Mouse (Mus musculus) hindbrain, postnatal 0 days (tissue): ENCODE results near the gene Zfp831. TPM values are rescaled to one million over a fixed set of nuclear protein-coding genes. Genes with fewer than 3 reads are reported as not detected.

ENCODE experiments used
- ATAC-seq: fragments of 200-750 bp; cut with Nextera tagmentation; 2 replicates; pipeline ENCODE4 v1.8.0; 2017; ENCODE audit warnings: mild to moderate bottlenecking, moderate TSS enrichment, moderate library complexity
- DNase-seq: peaks from one replicate; pipeline ENCODE4 v3.0.0-alpha.2; 2015; ENCODE audit warnings: low spot score
- H3K27ac ChIP-seq: fragments of 300-500 bp; sonication (generic); 2 replicates; pipeline ENCODE4 v1.5.1; 2014; ENCODE audit warnings: mild to moderate bottlenecking
- H3K27me3 ChIP-seq: fragments of 300-500 bp; sonication (generic); 2 replicates; pipeline ENCODE4 v1.6.1; 2014; ENCODE audit warnings: low read length, mixed read lengths; ENCODE audit not compliant: insufficient read depth
- H3K36me3 ChIP-seq: fragments of 300-500 bp; sonication (generic); 2 replicates; pipeline ENCODE4 v1.6.1; 2014; ENCODE audit warnings: low read length, mixed read lengths; ENCODE audit not compliant: insufficient read depth
- H3K4me1 ChIP-seq: fragments of 300-500 bp; sonication (generic); 2 replicates; pipeline ENCODE4 v1.6.1; 2014; ENCODE audit warnings: antibody characterized with exemption, low read length, mixed read lengths; ENCODE audit not compliant: insufficient read depth
- H3K4me2 ChIP-seq: fragments of 300-500 bp; sonication (generic); 2 replicates; pipeline ENCODE4 v1.6.1; 2014; ENCODE audit warnings: low read depth, mild to moderate bottlenecking, low read length, moderate library complexity, mixed read lengths
- H3K4me3 ChIP-seq: fragments of 300-500 bp; sonication (generic); 2 replicates; pipeline ENCODE4 v1.5.1; 2014; ENCODE audit warnings: low read length
- H3K9ac ChIP-seq: fragments of 300-500 bp; sonication (generic); replicated peaks from 2 replicates; pipeline ENCODE4 v1.6.1; 2014; ENCODE audit warnings: mild to moderate bottlenecking, low read length, moderate library complexity, mixed read lengths
- H3K9me3 ChIP-seq: fragments of 300-500 bp; sonication (generic); 2 replicates; pipeline ENCODE4 v1.6.1; 2016; ENCODE audit warnings: low read length, mixed read lengths
- CTCF ChIP-seq: IDR thresholded peaks from 2 replicates; pipeline ENCODE4 v1.5.1; 2016; ENCODE audit warnings: antibody characterized with exemption, control low read depth, low read depth
- WGBS: fragments of 180-500 bp; shearing (Covaris S2); extraction: QIAGEN DNeasy Blood & Tissue Kit; methylation state at CpG from one replicate; pipeline ENCODE4 v1.1.7; 2014; 5-methylcytosine and 5-hydroxymethylcytosine counted together
- polyA plus RNA-seq: library from polyadenylated mRNA; unstranded; fragments of >200 nt; fragmentation: Nextera tagmentation; extraction: Ambion mirVana; gene quantifications from 2 replicates; pipeline ENCODE4 v1.2.1, GENCODE M21; 2015
- total RNA-seq: library from RNA; depleted of rRNA; stranded (reverse); fragments of >200 nt; gene quantifications from 2 replicates; pipeline ENCODE4 v1.2.3, GENCODE M21; 2014; rRNA removed

Zfp831 gene
- total RNA-seq (0.05 TPM in 1 of 2 replicates, not detected in the other), polyA plus RNA-seq (not detected in 2 replicates)

DNA sequence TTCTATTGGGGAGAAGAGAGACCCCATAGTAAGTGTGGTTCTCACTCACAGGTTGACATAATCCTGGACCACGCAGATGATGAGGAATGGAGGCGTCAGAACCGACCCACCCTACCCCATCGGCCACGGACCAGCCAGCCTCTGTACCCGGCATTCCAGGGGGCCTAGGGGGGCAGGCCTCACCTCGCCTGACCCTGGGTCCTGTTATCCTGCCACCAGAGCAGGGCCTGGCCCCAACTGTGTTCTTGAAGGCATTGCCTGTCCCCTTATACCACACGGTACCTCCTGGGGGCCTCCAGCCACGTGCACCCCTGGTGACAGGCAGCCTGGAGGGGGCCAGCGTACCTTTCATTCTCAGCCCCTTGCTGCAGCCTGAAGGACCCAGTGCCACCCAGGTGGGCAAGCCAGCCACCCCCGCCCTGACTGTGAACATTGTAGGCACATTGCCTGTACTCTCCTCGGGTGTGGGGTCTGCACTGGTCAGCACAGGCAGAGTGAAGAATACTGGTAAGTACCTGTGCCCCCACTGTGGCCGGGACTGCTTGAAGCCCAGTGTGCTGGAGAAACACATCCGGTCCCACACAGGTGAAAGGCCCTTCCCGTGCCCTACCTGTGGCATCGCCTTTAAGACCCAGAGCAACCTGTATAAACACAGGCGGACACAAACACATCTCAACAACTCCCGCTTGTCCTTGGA is at the start of gene Zfp831:
Zfp831 (plus strand) TSS at position 87 of the 697 bp plus-strand sequence.
- no peak within 1 kb of the TSS for H3K27ac ChIP-seq
- no peak within 1 kb of the TSS for H3K4me3 ChIP-seq
- H3K9me3 ChIP-seq, result no peaks in the 10 kb centered on the region
- ATAC-seq (no peak), DNase-seq (no peak)
- H3K9ac ChIP-seq, result no peak within 1 kb of the TSS
- H3K4me2 ChIP-seq, result no peak within 1 kb of the TSS
- H3K4me1 ChIP-seq, result no peaks in the 10 kb centered on the region
- H3K27me3 ChIP-seq, result no peaks in the 10 kb centered on the region
- no peaks in the 10 kb centered on the region for H3K36me3 ChIP-seq
- whole genome bisulfite sequencing, result 82% methylated on average over 18 of the region's 18 CpGs
- TF ChIP-seq CTCF, result no peak

- H3K4me2 ChIP-seq, result no peak overlapping the region
- WGBS, result 85% methylated on average over 9 of the region's 9 CpGs
Observed at GRCm38 (mm10) chr2:174594965-174595364, 48.4 kb upstream of the Zfp831 start.

DNA sequence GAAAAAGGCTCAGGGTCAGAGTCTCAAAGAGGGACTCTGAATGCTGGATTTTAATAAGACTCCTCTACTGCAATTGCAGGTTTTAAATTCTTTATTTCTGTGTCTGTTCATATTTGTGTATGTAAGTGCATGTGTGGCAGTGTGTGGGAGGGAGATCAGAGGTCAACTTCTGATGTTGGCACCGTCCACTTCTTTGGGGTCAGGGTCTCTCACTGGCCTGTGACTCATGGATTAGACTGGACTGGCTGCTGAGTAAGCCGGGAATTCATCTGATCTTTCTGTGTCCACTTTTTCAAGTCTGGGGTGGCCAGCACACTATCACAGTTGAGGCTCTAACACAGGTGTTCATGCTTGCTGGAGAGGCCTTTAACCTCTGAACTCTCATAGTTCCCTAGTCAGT is 47.7 kb upstream of the Zfp831 start:
- H3K9ac ChIP-seq, result no peak overlapping the region
- no peak overlapping the region for H3K4me3 ChIP-seq
- WGBS, result 82% methylated on average over 2 of the region's 2 CpGs
- no peaks in the 10 kb centered on the region for H3K4me1 ChIP-seq
- no peaks in the 10 kb centered on the region for H3K36me3 ChIP-seq
- H3K4me2 ChIP-seq, result no peak overlapping the region
- no peak for TF ChIP-seq CTCF
- no peaks in the 10 kb centered on the region for H3K27me3 ChIP-seq
- no peaks in the 10 kb centered on the region for H3K9me3 ChIP-seq
- no peak overlapping the region for H3K27ac ChIP-seq
- no peak for ATAC-seq
- no peak for DNase-seq

More at GRCm38 (mm10) chr2:174594965-174595364, 48.4 kb upstream of the Zfp831 start:
- no peak for TF ChIP-seq CTCF
- no peak overlapping the region for H3K4me3 ChIP-seq
- H3K9me3 ChIP-seq, result no peaks in the 10 kb centered on the region
- H3K27ac ChIP-seq, result no peak overlapping the region
- ATAC-seq (no peak), DNase-seq (no peak)
- H3K9ac ChIP-seq, result no peak overlapping the region
- no peaks in the 10 kb centered on the region for H3K27me3 ChIP-seq
- no peaks in the 10 kb centered on the region for H3K36me3 ChIP-seq
- H3K4me1 ChIP-seq, result no peaks in the 10 kb centered on the region

GRCm38 (mm10) chr2:174596457-174596856 is 46.9 kb upstream of the Zfp831 start:
- no peak for TF ChIP-seq CTCF
- WGBS, result 90% methylated on average over 15 of the region's 15 CpGs

GRCm38 (mm10) chr2:174598451-174598850 is 44.9 kb upstream of the Zfp831 start:
- DNase-seq, result no peak
- H3K9me3 ChIP-seq, result no peaks in the 10 kb centered on the region

More at GRCm38 (mm10) chr2:174596457-174596856, 46.9 kb upstream of the Zfp831 start:
- Histone ChIP-seq H3K4me1 (no peaks in the 10 kb centered on the region), H3K4me2 (no peak overlapping the region), H3K4me3 (no peak overlapping the region), H3K27ac (no peak overlapping the region), H3K9me3 (no peaks in the 10 kb centered on the region), H3K9ac (no peak overlapping the region), H3K27me3 (no peaks in the 10 kb centered on the region), H3K36me3 (no peaks in the 10 kb centered on the region)
- DNase-seq (no peak), ATAC-seq (no peak)

GRCm38 (mm10) chr2:174599071-174599635 is 44.2 kb upstream of the Zfp831 start:
- Histone ChIP-seq H3K27me3 (no peaks in the 10 kb centered on the region), H3K9ac (no peak overlapping the region), H3K9me3 (no peaks in the 10 kb centered on the region), H3K4me1 (no peaks in the 10 kb centered on the region), H3K4me2 (no peak overlapping the region), H3K4me3 (no peak overlapping the region), H3K36me3 (no peaks in the 10 kb centered on the region), H3K27ac (no peak overlapping the region)
- ATAC-seq (no peak), DNase-seq (no peak)
- no peak for TF ChIP-seq CTCF
- WGBS, result 82% methylated on average over 9 of the region's 9 CpGs

More at GRCm38 (mm10) chr2:174598451-174598850, 44.9 kb upstream of the Zfp831 start:
- Histone ChIP-seq H3K4me1 (no peaks in the 10 kb centered on the region), H3K27me3 (no peaks in the 10 kb centered on the region), H3K9ac (no peak overlapping the region), H3K4me3 (no peak overlapping the region), H3K27ac (no peak overlapping the region), H3K4me2 (no peak overlapping the region), H3K36me3 (no peaks in the 10 kb centered on the region)
- ATAC-seq, result no peak
- 73% methylated on average over 12 of the region's 12 CpGs for WGBS
- no peak for TF ChIP-seq CTCF

DNA sequence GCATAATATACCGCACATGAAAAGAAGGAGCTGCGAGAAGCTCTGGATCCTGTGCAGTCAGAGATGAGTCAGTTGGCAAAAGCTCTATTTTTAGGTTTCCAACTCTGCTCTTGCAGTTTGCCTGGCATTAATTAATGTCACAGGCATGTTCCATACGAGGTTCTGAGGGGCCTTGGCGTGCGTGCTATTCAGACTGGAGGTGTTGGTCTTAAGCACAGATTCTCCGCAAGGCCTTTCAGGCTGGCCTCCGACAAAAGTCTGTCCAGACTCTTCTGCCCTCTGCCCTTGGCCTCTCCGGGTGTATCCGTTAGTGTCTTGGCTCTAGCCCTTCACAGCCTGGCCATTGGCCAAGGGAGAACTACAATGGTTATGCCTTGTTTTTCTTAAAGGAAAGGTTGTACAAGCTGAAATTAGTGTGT is 43.5 kb upstream of the Zfp831 start:
- no peak for DNase-seq
- Histone ChIP-seq H3K4me3 (no peak overlapping the region), H3K9me3 (no peaks in the 10 kb centered on the region), H3K4me1 (no peaks in the 10 kb centered on the region), H3K4me2 (no peak overlapping the region), H3K27me3 (no peaks in the 10 kb centered on the region), H3K9ac (no peak overlapping the region), H3K27ac (no peak overlapping the region), H3K36me3 (no peaks in the 10 kb centered on the region)
- ATAC-seq, result no peak
- no peak for TF ChIP-seq CTCF
- WGBS, result 64% methylated on average over 9 of the region's 9 CpGs
